Mouse (Mus musculus): Measurements from ENCODE around the gene Naif1. TPM values are rescaled to one million over a fixed set of nuclear protein-coding genes. Genes with fewer than 3 reads are reported as not detected.
A peak's percentile ranks its signal among the peaks of the same experiment; 100 is the strongest.
"Not testable (repeated sequence)": the region's sequence is repeated elsewhere in the genome, so short reads cannot be mapped to it uniquely, and the experiment has no call there.

Gene Naif1
- polyA plus RNA-seq, 1 experiment from 2014 or later: 7.0 TPM

DNA sequence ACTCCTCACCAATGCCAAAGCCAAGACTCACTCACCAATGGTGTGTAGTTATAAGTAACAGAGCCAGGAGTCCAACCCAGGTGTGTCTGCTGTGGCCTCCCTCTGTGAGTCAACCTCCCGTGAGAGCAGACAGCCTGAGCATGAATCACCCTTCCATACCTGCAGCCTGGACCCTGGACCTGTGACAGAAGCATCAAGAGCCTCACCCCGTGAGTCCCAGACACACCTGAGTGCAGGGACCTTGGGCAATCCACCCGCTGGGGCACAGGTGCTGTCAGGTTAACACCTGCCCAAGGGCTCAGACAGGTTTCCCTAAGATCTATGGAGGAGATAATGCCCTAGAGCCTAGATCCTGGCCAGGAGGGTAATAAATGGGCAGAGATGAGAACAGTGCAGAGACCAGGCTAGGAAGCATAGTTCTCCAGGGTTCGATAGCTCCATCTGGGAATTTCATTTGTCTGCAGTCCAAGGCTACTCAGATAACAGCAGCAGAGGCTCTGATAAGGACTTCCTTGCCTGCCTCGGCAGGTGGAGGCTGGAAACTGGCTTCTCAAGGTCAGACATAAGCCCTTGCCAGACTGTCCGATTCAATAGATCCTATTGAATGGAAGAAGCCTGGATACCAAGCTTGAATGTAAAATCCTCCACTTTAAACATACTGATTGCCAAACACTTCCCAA lies 20.9 kb downstream of the Naif1 start:
- Histone ChIP-seq H3K9me3 (ENCODE audit: control insufficient read depth, low read length) (no peaks in the 10 kb centered on the region), H3K36me3 (ENCODE audit: control insufficient read depth, insufficient read depth) (no peaks in the 10 kb centered on the region), H3K4me1 (replicated peaks; ENCODE audit: control insufficient read depth, insufficient read depth, low read length) (no peaks in the 10 kb centered on the region), H3K4me2 (ENCODE audit: low read length) (no peak overlapping the region), H3K27ac (ENCODE audit: low read length) (no peak overlapping the region), H3K9ac (replicated peaks; ENCODE audit: low read depth, low read length) (no peak overlapping the region), H3K27me3 (replicated peaks; ENCODE audit: control insufficient read depth, insufficient read depth, low read length) (no peaks in the 10 kb centered on the region), H3K4me3 (replicated peaks; ENCODE audit: low read length) (no peak overlapping the region)
- 86% methylated on average over 6 of the region's 6 CpGs for WGBS
- no peak for ATAC-seq

DNA sequence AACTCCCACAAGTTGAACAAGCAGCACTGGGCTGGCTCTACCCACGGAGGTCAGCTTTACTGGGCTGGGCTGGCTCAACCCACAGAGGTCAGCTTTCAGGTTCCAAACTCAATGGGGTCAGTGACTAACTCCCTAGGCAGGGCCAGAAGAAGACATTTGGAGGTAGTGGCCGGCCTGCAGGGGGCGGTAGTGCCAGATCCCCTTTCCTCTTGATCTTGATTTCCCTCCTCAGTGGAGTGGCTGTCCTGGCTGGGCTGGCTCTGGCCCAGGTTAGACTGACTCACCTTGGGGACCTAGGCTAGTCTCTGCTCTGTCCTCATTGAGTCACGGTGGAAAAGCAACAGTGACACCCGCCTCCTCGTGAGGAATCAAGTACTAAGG lies 21.4 kb downstream of the Naif1 start:
- no peaks in the 10 kb centered on the region for H3K9me3 ChIP-seq (ENCODE audit: control insufficient read depth, low read length)
- H3K9ac ChIP-seq (replicated peaks; ENCODE audit: low read depth, low read length): no peak overlapping the region
- 87% methylated on average over 6 of the region's 6 CpGs for WGBS
- no peaks in the 10 kb centered on the region for H3K36me3 ChIP-seq (ENCODE audit: control insufficient read depth, insufficient read depth)
- no peak overlapping the region for H3K27ac ChIP-seq (ENCODE audit: low read length)
- H3K4me1 ChIP-seq (replicated peaks; ENCODE audit: control insufficient read depth, insufficient read depth, low read length): no peaks in the 10 kb centered on the region
- H3K4me3 ChIP-seq (replicated peaks; ENCODE audit: low read length): no peak overlapping the region
- no peak overlapping the region for H3K4me2 ChIP-seq (ENCODE audit: low read length)
- no peaks in the 10 kb centered on the region for H3K27me3 ChIP-seq (replicated peaks; ENCODE audit: control insufficient read depth, insufficient read depth, low read length)
- no peak for ATAC-seq

DNA sequence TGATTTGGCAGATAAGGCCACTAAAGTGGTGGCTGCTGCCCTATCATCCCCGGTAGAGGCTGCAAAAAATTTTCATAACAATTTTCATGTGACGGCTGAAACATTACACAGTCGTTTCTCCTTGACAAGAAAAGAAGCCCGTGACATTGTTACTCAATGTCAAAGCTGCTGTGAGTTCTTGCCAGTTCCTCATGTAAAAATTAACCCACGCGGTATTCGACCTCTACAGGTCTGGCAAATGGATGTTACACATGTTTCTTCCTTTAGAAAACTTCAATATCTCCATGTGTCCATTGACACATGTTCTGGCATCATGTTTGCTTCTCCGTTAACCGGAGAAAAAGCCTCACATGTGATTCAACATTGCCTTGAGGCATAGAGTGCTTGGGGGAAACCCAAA lies 25.1 kb downstream of the Naif1 start:
- not testable (repeated sequence) for H3K27ac ChIP-seq (ENCODE audit: low read length); H3K9me3 ChIP-seq (ENCODE audit: control insufficient read depth, low read length); H3K9ac ChIP-seq (replicated peaks; ENCODE audit: low read depth, low read length); H3K27me3 ChIP-seq (replicated peaks; ENCODE audit: control insufficient read depth, insufficient read depth, low read length); H3K36me3 ChIP-seq (ENCODE audit: control insufficient read depth, insufficient read depth); H3K4me2 ChIP-seq (ENCODE audit: low read length); ATAC-seq; H3K4me3 ChIP-seq (replicated peaks; ENCODE audit: low read length); H3K4me1 ChIP-seq (replicated peaks; ENCODE audit: control insufficient read depth, insufficient read depth, low read length)
- 88% methylated on average over 4 of the region's 9 CpGs for WGBS

- Histone ChIP-seq H3K27ac (ENCODE audit: low read length) (no peak overlapping the region), H3K36me3 (ENCODE audit: control insufficient read depth, insufficient read depth) (no peaks in the 10 kb centered on the region), H3K9me3 (ENCODE audit: control insufficient read depth, low read length) (no peaks in the 10 kb centered on the region), H3K4me2 (ENCODE audit: low read length) (no peak overlapping the region), H3K9ac (replicated peaks; ENCODE audit: low read depth, low read length) (no peak overlapping the region), H3K4me1 (replicated peaks; ENCODE audit: control insufficient read depth, insufficient read depth, low read length) (no peaks in the 10 kb centered on the region), H3K27me3 (replicated peaks; ENCODE audit: control insufficient read depth, insufficient read depth, low read length) (no peaks in the 10 kb centered on the region), H3K4me3 (replicated peaks; ENCODE audit: low read length) (no peak overlapping the region)
- ATAC-seq: no peak
- WGBS: 90% methylated on average over 8 of the region's 8 CpGs
These were observed 32.1 kb downstream of the Naif1 start for GRCm38 (mm10) chr2:32482351-32482750.

GRCm38 (mm10) chr2:32483179-32483875 lies 33.1 kb downstream of the Naif1 start:
- Histone ChIP-seq H3K9me3 (ENCODE audit: control insufficient read depth, low read length) (no peaks in the 10 kb centered on the region), H3K27me3 (replicated peaks; ENCODE audit: control insufficient read depth, insufficient read depth, low read length) (no peaks in the 10 kb centered on the region), H3K4me3 (replicated peaks; ENCODE audit: low read length) (no peak overlapping the region), H3K4me2 (ENCODE audit: low read length) (no peak overlapping the region), H3K27ac (ENCODE audit: low read length) (no peak overlapping the region), H3K36me3 (ENCODE audit: control insufficient read depth, insufficient read depth) (no peaks in the 10 kb centered on the region), H3K9ac (replicated peaks; ENCODE audit: low read depth, low read length) (no peak overlapping the region), H3K4me1 (replicated peaks; ENCODE audit: control insufficient read depth, insufficient read depth, low read length) (no peaks in the 10 kb centered on the region)
- 73% methylated on average over 9 of the region's 9 CpGs for WGBS
- ATAC-seq: no peak

DNA sequence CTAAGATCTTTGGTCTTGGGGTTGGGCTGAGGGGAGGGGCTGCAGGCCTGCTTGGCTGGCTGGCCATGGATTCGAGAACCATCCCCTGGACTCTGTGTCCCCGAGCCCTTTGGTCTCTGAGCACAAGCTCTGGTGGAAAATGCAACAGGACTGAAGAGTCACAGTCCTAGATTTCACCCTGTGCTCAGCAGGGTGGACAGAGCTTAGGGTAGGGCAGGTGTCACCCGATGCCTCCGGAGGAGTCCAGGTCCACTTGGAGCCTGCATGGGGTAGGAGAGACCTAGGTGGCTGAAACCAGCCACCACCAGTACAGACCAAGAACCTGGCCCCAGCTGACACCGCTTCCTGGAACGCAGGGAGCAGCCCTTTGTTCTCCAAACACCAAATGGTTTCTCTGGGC lies 34.7 kb downstream of the Naif1 start:
- Histone ChIP-seq H3K36me3 (ENCODE audit: control insufficient read depth, insufficient read depth) (no peaks in the 10 kb centered on the region), H3K9me3 (ENCODE audit: control insufficient read depth, low read length) (no peaks in the 10 kb centered on the region), H3K4me1 (replicated peaks; ENCODE audit: control insufficient read depth, insufficient read depth, low read length) (no peaks in the 10 kb centered on the region), H3K9ac (replicated peaks; ENCODE audit: low read depth, low read length) (no peak overlapping the region), H3K4me2 (ENCODE audit: low read length) (no peak overlapping the region), H3K27ac (ENCODE audit: low read length) (no peak overlapping the region), H3K4me3 (replicated peaks; ENCODE audit: low read length) (no peak overlapping the region), H3K27me3 (replicated peaks; ENCODE audit: control insufficient read depth, insufficient read depth, low read length) (no peaks in the 10 kb centered on the region)
- 86% methylated on average over 6 of the region's 6 CpGs for WGBS
- no peak for ATAC-seq

DNA sequence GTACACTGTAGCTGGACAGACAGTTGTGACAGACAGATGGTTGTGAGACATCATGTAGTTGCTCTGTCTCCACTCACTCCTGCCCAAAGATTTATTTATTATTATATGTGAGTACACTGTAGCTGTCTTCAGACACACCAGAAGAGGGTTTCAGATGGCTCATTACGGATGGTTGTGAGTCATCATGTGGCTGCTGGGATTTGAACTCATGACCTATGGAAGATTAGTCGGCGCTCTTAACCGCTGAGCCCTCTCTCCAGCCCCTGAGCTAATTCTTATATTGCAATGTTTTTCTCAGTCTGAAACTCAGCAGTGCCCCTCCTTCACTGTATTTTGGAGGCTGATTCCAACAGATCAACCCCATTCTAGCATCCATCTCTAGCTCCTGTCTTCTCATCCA lies 35.5 kb downstream of the Naif1 start:
- H3K9me3 ChIP-seq (ENCODE audit: control insufficient read depth, low read length): no peaks in the 10 kb centered on the region
- H3K27ac ChIP-seq (ENCODE audit: low read length): no peak overlapping the region
- H3K27me3 ChIP-seq (replicated peaks; ENCODE audit: control insufficient read depth, insufficient read depth, low read length): no peaks in the 10 kb centered on the region
- H3K4me3 ChIP-seq (replicated peaks; ENCODE audit: low read length): no peak overlapping the region
- H3K4me1 ChIP-seq (replicated peaks; ENCODE audit: control insufficient read depth, insufficient read depth, low read length): no peaks in the 10 kb centered on the region
- 91% methylated on average over 4 of the region's 4 CpGs for WGBS
- H3K9ac ChIP-seq (replicated peaks; ENCODE audit: low read depth, low read length): no peak overlapping the region
- no peak overlapping the region for H3K4me2 ChIP-seq (ENCODE audit: low read length)
- H3K36me3 ChIP-seq (ENCODE audit: control insufficient read depth, insufficient read depth): no peaks in the 10 kb centered on the region
- no peak for ATAC-seq

DNA sequence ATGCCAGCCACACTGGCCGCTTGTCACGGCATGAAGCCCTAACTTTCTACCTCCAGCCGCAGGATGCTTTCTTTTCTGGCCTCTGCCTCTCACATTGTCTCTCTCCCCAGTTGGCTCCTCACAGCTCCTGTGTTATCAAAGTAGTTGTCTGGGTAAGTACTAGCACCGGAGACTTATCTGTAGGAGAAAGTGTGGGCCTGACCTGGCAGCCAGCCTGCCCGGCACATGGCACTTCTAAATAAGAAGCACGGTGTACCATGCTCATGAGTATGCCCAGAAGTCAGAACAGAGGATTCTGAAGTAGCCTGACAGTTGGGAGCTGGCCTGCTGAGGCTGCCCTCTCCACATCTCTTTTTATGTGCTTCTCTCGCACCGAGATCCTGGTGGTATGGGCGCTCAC lies 35.9 kb downstream of the Naif1 start:
- no peak for ATAC-seq
- H3K4me2 ChIP-seq (ENCODE audit: low read length): no peak overlapping the region
- H3K27me3 ChIP-seq (replicated peaks; ENCODE audit: control insufficient read depth, insufficient read depth, low read length): no peaks in the 10 kb centered on the region
- 94% methylated on average over 9 of the region's 9 CpGs for WGBS
- H3K9me3 ChIP-seq (ENCODE audit: control insufficient read depth, low read length): no peaks in the 10 kb centered on the region
- H3K36me3 ChIP-seq (ENCODE audit: control insufficient read depth, insufficient read depth): no peaks in the 10 kb centered on the region
- no peak overlapping the region for H3K4me3 ChIP-seq (replicated peaks; ENCODE audit: low read length)
- no peak overlapping the region for H3K9ac ChIP-seq (replicated peaks; ENCODE audit: low read depth, low read length)
- no peak overlapping the region for H3K27ac ChIP-seq (ENCODE audit: low read length)
- H3K4me1 ChIP-seq (replicated peaks; ENCODE audit: control insufficient read depth, insufficient read depth, low read length): no peaks in the 10 kb centered on the region

DNA sequence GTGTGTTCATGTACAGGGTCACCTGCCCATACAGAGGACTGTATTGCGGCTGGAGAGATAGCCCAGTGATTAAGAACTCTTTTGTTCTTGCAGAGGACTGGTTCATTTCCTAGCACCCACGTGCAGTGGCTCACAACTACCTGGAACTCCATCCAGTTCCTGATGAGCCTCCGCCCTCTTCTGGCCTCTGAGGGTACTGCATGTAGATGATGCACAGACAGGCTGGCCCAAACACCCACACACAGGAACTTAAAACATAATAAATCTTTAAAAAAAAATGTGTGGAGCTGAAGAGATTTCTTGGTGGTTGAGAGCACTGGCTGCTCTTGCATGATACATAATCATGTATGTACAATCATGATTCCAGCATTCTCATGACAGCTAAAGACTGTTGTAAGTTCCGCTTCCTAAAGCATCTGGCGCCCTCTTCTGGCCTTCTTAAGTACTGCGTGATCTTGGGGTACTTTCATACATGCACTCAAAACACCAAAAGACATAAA lies 36.9 kb downstream of the Naif1 start:
- Histone ChIP-seq H3K27me3 (replicated peaks; ENCODE audit: control insufficient read depth, insufficient read depth, low read length) (no peaks in the 10 kb centered on the region), H3K4me2 (ENCODE audit: low read length) (no peak overlapping the region), H3K4me3 (replicated peaks; ENCODE audit: low read length) (no peak overlapping the region), H3K36me3 (ENCODE audit: control insufficient read depth, insufficient read depth) (no peaks in the 10 kb centered on the region), H3K27ac (ENCODE audit: low read length) (no peak overlapping the region), H3K9ac (replicated peaks; ENCODE audit: low read depth, low read length) (no peak overlapping the region), H3K9me3 (ENCODE audit: control insufficient read depth, low read length) (no peaks in the 10 kb centered on the region), H3K4me1 (replicated peaks; ENCODE audit: control insufficient read depth, insufficient read depth, low read length) (no peaks in the 10 kb centered on the region)
- ATAC-seq: peak; percentile 72
- WGBS: 2% methylated on average over 6 of the region's 6 CpGs
